Mouse (Mus musculus): ENCODE data around the gene Morn1. TPM values are rescaled to one million over a fixed set of nuclear protein-coding genes. Genes with fewer than 3 reads are reported as not detected.

Morn1 gene
- polyA plus RNA-seq, 1 experiment from 2014 or later = 6.1 TPM

- Histone ChIP-seq H3K4me1 (replicated peaks; ENCODE audit: control insufficient read depth, insufficient read depth, low read length) (no peaks in the 10 kb centered on the region; the same call in 1 of the 2 replicates), H3K4me3 (replicated peaks; ENCODE audit: low read length) (no peak overlapping the region), H3K36me3 (replicated peaks; ENCODE audit: control insufficient read depth, insufficient read depth) (no peaks in the 10 kb centered on the region), H3K9ac (no peak overlapping the region), H3K27me3 (ENCODE audit: control insufficient read depth, insufficient read depth, low read length) (no peaks in the 10 kb centered on the region), H3K9me3 (ENCODE audit: control insufficient read depth, low read length) (no peaks in the 10 kb centered on the region), H3K27ac (no peak overlapping the region), H3K4me2 (replicated peaks) (no peak overlapping the region)
- no peak for ATAC-seq (ENCODE audit: low FRiP score)
- no peak for DNase-seq (ENCODE audit: low spot score)
- WGBS = 75% methylated on average over 4 of the region's 4 CpGs
These were observed 12.2 kb downstream of the Morn1 start for GRCm38 (mm10) chr4:155098572-155098971.

- no peak overlapping the region for H3K4me3 ChIP-seq (replicated peaks; ENCODE audit: low read length)
- ATAC-seq (ENCODE audit: low FRiP score) (no peak), DNase-seq (ENCODE audit: low spot score) (no peak)
- H3K27me3 ChIP-seq (ENCODE audit: control insufficient read depth, insufficient read depth, low read length) = no peaks in the 10 kb centered on the region
- H3K36me3 ChIP-seq (replicated peaks; ENCODE audit: control insufficient read depth, insufficient read depth) = no peaks in the 10 kb centered on the region
- WGBS = 93% methylated on average over 4 of the region's 4 CpGs
- no peak overlapping the region for H3K9ac ChIP-seq
- H3K4me1 ChIP-seq (replicated peaks; ENCODE audit: control insufficient read depth, insufficient read depth, low read length) = no peaks in the 10 kb centered on the region
- H3K27ac ChIP-seq = no peak overlapping the region
- no peak overlapping the region for H3K4me2 ChIP-seq (replicated peaks)
- no peaks in the 10 kb centered on the region for H3K9me3 ChIP-seq (ENCODE audit: control insufficient read depth, low read length)
These were observed 21.5 kb downstream of the Morn1 start for GRCm38 (mm10) chr4:155107886-155108285.

- Histone ChIP-seq H3K36me3 (replicated peaks; ENCODE audit: control insufficient read depth, insufficient read depth) (no peaks in the 10 kb centered on the region), H3K9me3 (ENCODE audit: control insufficient read depth, low read length) (no peaks in the 10 kb centered on the region), H3K9ac (no peak overlapping the region), H3K4me1 (replicated peaks; ENCODE audit: control insufficient read depth, insufficient read depth, low read length) (no peaks in the 10 kb centered on the region; the same call in 1 of the 2 replicates), H3K27me3 (ENCODE audit: control insufficient read depth, insufficient read depth, low read length) (no peaks in the 10 kb centered on the region), H3K4me3 (replicated peaks; ENCODE audit: low read length) (no peak overlapping the region), H3K4me2 (replicated peaks) (no peak overlapping the region), H3K27ac (no peak overlapping the region)
- WGBS = 88% methylated on average over 5 of the region's 5 CpGs
- DNase-seq (ENCODE audit: low spot score) = no peak
- ATAC-seq (ENCODE audit: low FRiP score) = no peak
These were observed 23.1 kb downstream of the Morn1 start for GRCm38 (mm10) chr4:155109471-155109870.

GRCm38 (mm10) chr4:155113766-155114410, 27.5 kb downstream of the Morn1 start:
- no peaks in the 10 kb centered on the region for H3K27me3 ChIP-seq (ENCODE audit: control insufficient read depth, insufficient read depth, low read length)
- H3K9me3 ChIP-seq (ENCODE audit: control insufficient read depth, low read length) = no peaks in the 10 kb centered on the region
- no peak overlapping the region for H3K27ac ChIP-seq
- H3K4me2 ChIP-seq (replicated peaks) = no peak overlapping the region
- DNase-seq (ENCODE audit: low spot score) (no peak), ATAC-seq (ENCODE audit: low FRiP score) (no peak)
- no peaks in the 10 kb centered on the region; the same call in 1 of the 2 replicates for H3K4me1 ChIP-seq (replicated peaks; ENCODE audit: control insufficient read depth, insufficient read depth, low read length)
- no peak overlapping the region for H3K9ac ChIP-seq
- no peak overlapping the region for H3K4me3 ChIP-seq (replicated peaks; ENCODE audit: low read length)
- WGBS = 56% methylated on average over 8 of the region's 8 CpGs
- no peaks in the 10 kb centered on the region for H3K36me3 ChIP-seq (replicated peaks; ENCODE audit: control insufficient read depth, insufficient read depth)

- no peak overlapping the region for H3K9ac ChIP-seq
- H3K4me1 ChIP-seq (replicated peaks; ENCODE audit: control insufficient read depth, insufficient read depth, low read length) = no peaks in the 10 kb centered on the region; the same call in 1 of the 2 replicates
- no peak overlapping the region for H3K27ac ChIP-seq
- ATAC-seq (ENCODE audit: low FRiP score) (no peak), DNase-seq (ENCODE audit: low spot score) (no peak)
- H3K4me3 ChIP-seq (replicated peaks; ENCODE audit: low read length) = no peak overlapping the region
- no peaks in the 10 kb centered on the region for H3K9me3 ChIP-seq (ENCODE audit: control insufficient read depth, low read length)
- H3K27me3 ChIP-seq (ENCODE audit: control insufficient read depth, insufficient read depth, low read length) = no peaks in the 10 kb centered on the region
- no peaks in the 10 kb centered on the region for H3K36me3 ChIP-seq (replicated peaks; ENCODE audit: control insufficient read depth, insufficient read depth)
- 79% methylated on average over 4 of the region's 4 CpGs for WGBS
- no peak overlapping the region for H3K4me2 ChIP-seq (replicated peaks)
These were observed 30.2 kb downstream of the Morn1 start for GRCm38 (mm10) chr4:155116607-155117006.

- WGBS = 80% methylated on average over 6 of the region's 6 CpGs
- no peaks in the 10 kb centered on the region for H3K9me3 ChIP-seq (ENCODE audit: control insufficient read depth, low read length)
These were observed 31.1 kb downstream of the Morn1 start for GRCm38 (mm10) chr4:155117396-155117978.

GRCm38 (mm10) chr4:155118278-155118677, 31.9 kb downstream of the Morn1 start:
- no peaks in the 10 kb centered on the region for H3K27me3 ChIP-seq (ENCODE audit: control insufficient read depth, insufficient read depth, low read length)
- H3K4me2 ChIP-seq (replicated peaks) = no peak overlapping the region
- DNase-seq (ENCODE audit: low spot score) = no peak
- no peaks in the 10 kb centered on the region for H3K36me3 ChIP-seq (replicated peaks; ENCODE audit: control insufficient read depth, insufficient read depth)
- no peak overlapping the region for H3K9ac ChIP-seq
- no peak overlapping the region for H3K27ac ChIP-seq
- peaks cover 10% of the 10 kb centered on the region; the same call in 1 of the 2 replicates for H3K4me1 ChIP-seq (replicated peaks; ENCODE audit: control insufficient read depth, insufficient read depth, low read length)
- H3K9me3 ChIP-seq (ENCODE audit: control insufficient read depth, low read length) = no peaks in the 10 kb centered on the region
- 46% methylated on average over 10 of the region's 10 CpGs for WGBS
- no peak for ATAC-seq (ENCODE audit: low FRiP score)
- H3K4me3 ChIP-seq (replicated peaks; ENCODE audit: low read length) = no peak overlapping the region

More at GRCm38 (mm10) chr4:155117396-155117978, 31.1 kb downstream of the Morn1 start:
- peaks cover 4% of the 10 kb centered on the region; the same call in 1 of the 2 replicates for H3K4me1 ChIP-seq (replicated peaks; ENCODE audit: control insufficient read depth, insufficient read depth, low read length)
- H3K27ac ChIP-seq = no peak overlapping the region
- H3K4me2 ChIP-seq (replicated peaks) = no peak overlapping the region
- H3K36me3 ChIP-seq (replicated peaks; ENCODE audit: control insufficient read depth, insufficient read depth) = no peaks in the 10 kb centered on the region
- H3K9ac ChIP-seq = no peak overlapping the region
- ATAC-seq (ENCODE audit: low FRiP score) (no peak), DNase-seq (ENCODE audit: low spot score) (no peak)
- H3K27me3 ChIP-seq (ENCODE audit: control insufficient read depth, insufficient read depth, low read length) = no peaks in the 10 kb centered on the region
- H3K4me3 ChIP-seq (replicated peaks; ENCODE audit: low read length) = no peak overlapping the region

- WGBS = 87% methylated on average over 7 of the region's 7 CpGs
- Histone ChIP-seq H3K4me1 (replicated peaks; ENCODE audit: control insufficient read depth, insufficient read depth, low read length) (peaks cover 10% of the 10 kb centered on the region; the same call in 1 of the 2 replicates), H3K9ac (no peak overlapping the region)
These were observed 33.7 kb downstream of the Morn1 start for GRCm38 (mm10) chr4:155120038-155120437.

GRCm38 (mm10) chr4:155120583-155120982, 34.2 kb downstream of the Morn1 start:
- Histone ChIP-seq H3K4me3 (replicated peaks; ENCODE audit: low read length) (no peak overlapping the region), H3K36me3 (replicated peaks; ENCODE audit: control insufficient read depth, insufficient read depth) (no peaks in the 10 kb centered on the region), H3K27me3 (ENCODE audit: control insufficient read depth, insufficient read depth, low read length) (no peaks in the 10 kb centered on the region), H3K27ac (no peak overlapping the region), H3K9ac (no peak overlapping the region), H3K4me2 (replicated peaks) (no peak overlapping the region), H3K9me3 (ENCODE audit: control insufficient read depth, low read length) (no peaks in the 10 kb centered on the region), H3K4me1 (replicated peaks; ENCODE audit: control insufficient read depth, insufficient read depth, low read length) (peaks cover 10% of the 10 kb centered on the region; the same call in 1 of the 2 replicates)
- 90% methylated on average over 5 of the region's 5 CpGs for WGBS
- ATAC-seq (ENCODE audit: low FRiP score) (no peak), DNase-seq (ENCODE audit: low spot score) (no peak)

More at GRCm38 (mm10) chr4:155120038-155120437, 33.7 kb downstream of the Morn1 start:
- no peak for ATAC-seq (ENCODE audit: low FRiP score)
- H3K4me2 ChIP-seq (replicated peaks) = no peak overlapping the region
- no peaks in the 10 kb centered on the region for H3K9me3 ChIP-seq (ENCODE audit: control insufficient read depth, low read length)
- no peaks in the 10 kb centered on the region for H3K36me3 ChIP-seq (replicated peaks; ENCODE audit: control insufficient read depth, insufficient read depth)
- H3K27ac ChIP-seq = no peak overlapping the region
- no peaks in the 10 kb centered on the region for H3K27me3 ChIP-seq (ENCODE audit: control insufficient read depth, insufficient read depth, low read length)
- no peak for DNase-seq (ENCODE audit: low spot score)
- H3K4me3 ChIP-seq (replicated peaks; ENCODE audit: low read length) = no peak overlapping the region
